Mouse (Mus musculus): ENCODE measurements around the gene Nop58.
"Not testable (repeated sequence)": the region's sequence is repeated elsewhere in the genome, so short reads cannot be mapped to it uniquely, and the experiment has no call there.

The Nop58 gene

GRCm38 (mm10) chr1:59725661-59726060, 40.9 kb downstream of the Nop58 start:
- DNase-seq, result no peak

- DNase-seq, result no peak
These were observed 45.3 kb downstream of the Nop58 start for GRCm38 (mm10) chr1:59730106-59730505.

DNA sequence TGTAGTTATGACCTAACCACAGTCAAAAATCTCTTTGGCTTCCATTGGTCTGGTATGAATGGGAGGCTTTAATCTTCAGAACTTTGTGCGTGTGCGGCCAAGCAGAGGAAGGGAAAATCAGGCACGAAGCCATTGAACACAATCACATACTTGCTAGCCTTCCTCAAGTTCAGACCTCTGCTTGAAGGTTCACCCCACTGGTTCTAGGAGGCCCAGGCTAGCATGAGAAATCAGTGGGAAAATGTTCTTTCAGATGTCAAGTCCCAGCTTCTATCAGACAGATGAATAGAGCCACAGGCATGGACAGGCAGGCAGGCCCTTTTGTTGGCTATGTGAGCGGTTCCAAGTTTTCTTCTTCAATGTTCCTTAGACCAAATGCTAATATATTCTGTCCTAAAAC, 46.0 kb downstream of the Nop58 start:
- DNase-seq, result no peak

DNA sequence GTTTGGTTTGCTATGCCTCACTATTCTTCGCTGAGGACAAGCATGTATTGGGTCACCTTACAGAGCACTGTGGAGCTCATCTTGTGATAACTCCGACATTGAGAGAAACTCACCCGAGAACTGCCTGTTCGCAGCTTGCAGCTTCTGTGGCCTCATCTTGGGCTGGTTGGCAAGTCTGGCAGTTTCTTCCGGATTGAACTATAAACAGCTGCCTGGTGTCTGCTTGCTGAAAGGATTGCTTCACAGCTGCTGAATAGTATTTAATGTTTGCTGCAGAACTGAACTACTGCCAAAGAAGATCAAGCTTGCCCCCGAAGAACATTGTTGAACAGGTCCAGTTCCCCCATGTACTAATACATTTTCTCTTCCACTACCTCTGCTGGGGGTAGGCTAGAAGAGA, 49.3 kb downstream of the Nop58 start:
- DNase-seq, result no peak

DNA sequence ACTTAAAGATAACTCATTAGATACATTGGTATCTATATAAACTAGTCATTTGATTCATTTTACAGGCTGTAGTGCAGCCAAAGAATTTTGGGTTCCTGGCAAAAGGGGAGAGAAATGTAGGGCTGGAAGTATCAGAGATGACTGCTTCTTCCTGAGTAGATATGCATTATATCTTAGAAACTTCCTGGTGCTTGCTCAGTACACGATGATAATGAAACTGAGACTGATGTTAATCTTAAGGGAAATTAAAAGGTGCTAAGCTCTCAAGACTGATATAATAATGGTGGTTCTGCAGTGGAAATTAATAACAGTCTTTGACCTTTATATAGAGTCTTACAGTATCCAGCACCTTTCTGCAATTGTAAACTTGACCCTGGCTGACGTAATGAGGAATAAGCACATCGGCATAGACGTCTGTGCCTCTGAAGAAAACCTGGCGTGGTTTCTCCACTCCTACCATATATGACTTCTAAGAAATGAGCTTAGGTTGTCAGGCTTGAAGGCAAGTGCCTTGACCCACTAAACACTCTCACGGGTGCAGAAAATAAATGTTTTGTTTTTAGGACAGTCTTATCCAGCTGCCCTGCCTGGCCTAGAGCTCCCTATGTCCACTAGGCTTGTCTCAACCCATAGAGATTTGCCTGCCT, 54.1 kb downstream of the Nop58 start:
- DNase-seq, result no peak

GRCm38 (mm10) chr1:59739577-59740354, 55.0 kb downstream of the Nop58 start:
- no peak for DNase-seq

- DNase-seq, result no peak
These were observed 64.3 kb downstream of the Nop58 start for GRCm38 (mm10) chr1:59749047-59749446.

GRCm38 (mm10) chr1:59749724-59750123, 65.0 kb downstream of the Nop58 start:
- not testable (repeated sequence) for DNase-seq

GRCm38 (mm10) chr1:59755298-59755697, 70.5 kb downstream of the Nop58 start:
- no peak for DNase-seq

DNA sequence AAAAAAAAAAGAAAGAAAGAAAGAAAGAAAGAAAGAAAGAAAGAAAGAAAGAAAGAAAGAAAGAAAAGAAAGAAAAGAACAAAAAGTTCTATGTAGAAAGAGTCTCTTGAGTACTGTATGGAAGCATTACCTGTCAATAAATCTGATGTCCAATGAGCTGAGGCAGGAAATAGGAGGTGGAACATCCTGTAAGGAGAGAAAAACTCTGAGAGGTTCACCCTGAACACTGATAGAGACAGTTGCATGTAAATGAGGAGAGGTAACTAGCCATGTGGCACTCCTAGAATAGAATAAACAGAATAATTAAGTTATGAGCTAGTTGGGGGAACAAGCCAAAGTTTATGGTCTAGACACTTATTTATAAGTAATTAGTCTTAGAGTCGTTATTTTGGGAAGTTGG, 73.6 kb downstream of the Nop58 start:
- no peak for DNase-seq

DNA sequence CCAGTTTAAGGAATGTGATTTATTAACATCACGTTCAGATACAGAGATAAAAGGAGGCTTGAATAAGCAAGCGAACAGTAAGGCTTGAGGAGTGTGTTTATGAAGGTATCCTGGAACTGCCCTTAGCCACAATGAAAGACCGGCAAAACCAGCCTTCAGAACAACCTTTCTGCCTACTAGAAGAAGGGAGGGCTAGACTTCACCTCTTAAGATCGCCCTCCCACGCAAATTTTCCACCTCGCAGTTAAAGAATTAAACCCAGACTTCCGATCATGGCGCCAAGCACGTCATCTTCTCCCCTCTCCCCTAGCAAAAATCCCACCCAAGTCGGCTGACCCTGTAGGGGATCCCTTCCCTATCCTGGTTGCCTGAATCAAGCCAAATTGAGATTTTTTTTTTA, 77.4 kb downstream of the Nop58 start:
- DNase-seq, result peak; percentile 7 to 10

DNA sequence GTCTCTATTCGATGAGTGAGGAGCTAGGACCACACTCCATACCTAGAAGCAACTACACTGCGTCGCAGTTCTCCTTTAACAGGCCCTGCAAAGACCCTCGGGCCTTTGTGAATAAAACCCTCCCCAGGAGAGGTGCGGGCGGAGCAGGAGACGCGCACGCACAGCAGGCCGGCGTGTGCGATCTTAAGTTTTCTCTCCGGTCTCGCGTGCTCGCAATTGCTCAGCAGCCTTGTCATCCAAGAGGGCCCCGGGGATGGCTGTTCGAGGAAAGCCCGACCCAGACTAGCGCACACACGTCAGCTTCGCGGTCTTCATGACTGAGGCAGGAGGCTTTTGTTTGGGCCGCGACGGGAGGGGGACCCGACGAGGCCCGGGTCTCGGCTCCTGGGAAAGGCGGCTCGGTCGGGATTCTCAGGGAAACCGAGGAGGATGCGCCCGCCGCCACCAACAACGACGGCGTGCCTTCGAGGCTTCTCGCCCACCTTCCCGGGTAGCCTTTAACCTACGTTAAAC, 77.9 kb downstream of the Nop58 start:
- DNase-seq, result peak in 1 of 2 experiments; percentile 58

DNA sequence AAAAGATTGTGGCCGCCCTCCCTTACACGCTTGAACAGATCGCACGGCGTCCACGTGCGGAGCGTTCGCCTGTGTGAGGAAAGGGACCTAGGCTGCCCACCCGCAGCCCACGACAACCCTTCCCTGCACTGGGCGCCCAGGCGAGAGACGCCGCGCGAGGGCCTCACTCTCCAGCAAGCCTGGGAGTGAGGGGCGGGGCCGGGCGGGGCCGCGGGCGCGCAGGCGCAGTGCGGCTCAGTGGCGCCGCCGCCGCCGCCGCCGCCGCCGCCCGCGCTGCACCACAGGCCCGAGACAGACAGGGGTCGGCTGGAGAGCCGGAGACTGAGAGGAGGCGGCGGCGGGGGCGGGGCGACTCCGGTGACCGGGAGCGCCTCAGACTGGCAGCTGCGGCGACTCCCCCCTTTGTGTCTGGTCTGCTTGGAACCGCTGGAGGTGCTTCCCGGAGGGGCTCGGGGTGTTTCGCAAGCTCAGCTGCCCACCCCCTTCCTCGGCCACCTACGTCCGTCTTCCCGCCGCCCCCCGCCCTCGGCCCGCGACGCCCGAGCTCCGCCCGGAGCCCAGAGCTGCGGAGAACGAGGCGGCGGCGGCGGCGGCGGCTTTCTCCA, 78.5 kb downstream of the Nop58 start, which contains the start of gene Bmpr2:
Bmpr2 (plus strand) TSS at position 237 of the 605 bp plus-strand sequence.
- peak; percentile 79 to 86 for DNase-seq

DNA sequence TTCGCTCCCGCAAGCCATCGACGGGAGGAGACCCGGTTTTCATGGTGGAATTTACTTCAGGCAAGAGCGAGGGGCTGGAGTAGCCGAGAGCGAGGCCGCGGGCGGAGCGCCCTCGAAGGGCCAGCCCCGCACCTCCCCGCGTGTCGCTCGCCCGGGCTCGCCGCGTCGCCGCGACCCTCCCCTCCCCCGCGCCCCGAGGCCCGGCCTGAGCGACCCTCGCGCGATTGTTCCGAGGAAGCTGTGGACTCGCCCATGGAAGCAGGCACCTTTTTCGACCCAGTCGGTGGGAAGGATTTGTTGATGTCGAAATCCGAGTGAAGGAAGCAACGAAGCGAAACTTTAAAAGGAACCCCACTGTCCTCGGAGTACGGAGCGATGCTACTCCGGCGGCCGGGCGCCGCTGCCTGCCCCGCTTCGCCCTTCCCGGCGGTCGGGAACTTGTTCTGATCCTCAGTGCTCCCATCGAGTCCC, 79.0 kb downstream of the Nop58 start:
- DNase-seq, result peak in 1 of 2 experiments; percentile 45

- DNase-seq, result peak; percentile 29 to 35
These were observed 79.7 kb downstream of the Nop58 start for GRCm38 (mm10) chr1:59764407-59764971.

DNA sequence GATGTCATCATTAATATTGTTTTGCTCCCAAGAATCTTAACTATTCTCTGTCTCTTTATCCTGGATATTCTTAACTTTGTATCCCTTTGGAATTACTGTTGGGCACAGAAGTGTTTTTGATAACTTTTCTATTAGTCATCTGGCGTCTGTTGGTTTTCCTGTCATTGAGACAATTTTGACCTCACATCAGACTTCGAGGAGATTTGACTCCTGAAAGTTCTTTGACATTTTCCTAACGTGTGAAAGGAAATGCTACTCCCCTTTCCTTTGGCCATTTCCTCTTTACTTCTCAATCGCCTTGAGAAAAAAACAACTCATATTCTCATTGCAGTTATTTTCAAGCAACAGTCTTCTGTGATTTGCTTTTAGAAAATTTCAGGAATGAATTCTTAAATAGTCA, 80.5 kb downstream of the Nop58 start:
- DNase-seq, result no peak

DNA sequence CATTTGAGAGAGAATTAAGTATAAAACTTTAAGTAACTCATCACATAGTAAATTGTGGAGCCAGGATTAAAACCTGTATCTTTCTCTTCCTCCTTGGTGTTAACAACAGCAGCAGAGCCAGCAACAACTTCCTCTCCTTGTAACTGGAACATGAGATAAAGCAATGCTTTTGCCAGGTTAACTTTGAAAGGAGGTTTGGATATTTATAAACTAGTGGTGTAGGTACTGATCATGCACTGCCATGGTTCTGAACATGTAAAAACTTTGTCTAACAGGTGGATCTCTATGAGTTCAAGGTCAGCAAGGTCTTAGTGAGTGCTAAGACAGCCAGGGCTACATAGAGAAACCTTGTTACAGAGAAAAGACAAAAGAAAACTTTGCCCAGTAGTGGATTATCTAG, 81.9 kb downstream of the Nop58 start:
- DNase-seq, result no peak
